ENCODE assay signal across 12 mouse cellular contexts in the genomic region with DNA sequence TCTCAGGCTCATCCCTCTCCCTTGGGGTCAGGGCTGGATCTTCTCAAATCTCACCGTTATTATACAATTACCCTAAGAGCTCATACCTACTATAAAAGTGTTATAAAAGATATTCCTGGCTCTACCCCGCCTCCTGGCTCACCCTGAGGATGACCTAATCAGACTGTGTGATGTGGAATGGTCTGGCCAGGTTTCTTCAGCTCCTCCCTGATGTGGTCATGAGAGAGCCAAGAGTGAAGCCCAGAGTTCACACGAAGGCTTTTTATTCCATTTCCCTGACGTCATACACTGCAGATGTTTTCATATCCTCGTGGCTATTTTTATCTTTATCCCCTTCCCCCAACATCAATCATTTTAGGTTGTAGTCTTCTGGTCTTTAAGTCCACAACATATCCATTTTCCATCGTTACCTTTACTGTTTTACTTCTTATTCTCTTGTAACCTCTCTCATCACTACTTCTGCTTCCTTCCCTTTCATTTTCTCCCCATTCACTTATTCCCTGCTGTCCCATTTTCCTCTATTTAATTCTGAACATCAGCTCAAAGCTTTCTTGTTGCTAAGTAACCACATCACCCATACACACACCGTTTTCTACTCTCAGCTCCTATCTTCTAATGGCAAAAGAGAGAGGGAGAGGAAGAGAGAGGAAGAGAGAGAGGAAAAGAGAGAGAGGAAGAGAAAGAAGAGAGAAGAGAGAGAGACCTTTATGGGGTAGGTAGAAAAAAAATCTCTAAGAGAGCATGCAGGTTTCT. TPM values are rescaled to one million over a fixed set of nuclear protein-coding genes. Genes with fewer than 3 reads are reported as not detected.
DNase-seq lines count a peak whose midpoint lies in the region; TF ChIP-seq lines count a peak whose summit lies in the region.
"Had no signal": no experiment of that assay in that cellular context is flagged by ENCODE, and none has a peak within 500 bp of the region (broad histone marks: within the 10 kb centered on the region; RNA-seq: fewer than 3 reads in every experiment).

No protein-coding gene starts in this region.

- intact Hi-C loops in gastrocnemius, adult 2 months (cut with DNase I) = loop anchor here (5.0 kb wide), 1 partner anchor 78 kb away; no protein-coding TSS in a partner anchor
- intact Hi-C loops in heart, postnatal 25 days (cut with DNase I) = no loop called here

- no peak overlapping the region for H3K4me3 ChIP-seq in gastrocnemius, adult 2 months
- H3K4me3 ChIP-seq: erythroblast, embryonic 14.5 days; left cerebral cortex, adult 2 months; midbrain, embryonic 12.5 days had no signal

- TF ChIP-seq CTCF in gastrocnemius, adult 2 months (IDR thresholded peaks at IDR 0.05) = no peak

- H3K27ac ChIP-seq in gastrocnemius, adult 2 months = peak overlapping the region; percentile 76
- H3K27ac ChIP-seq: left cerebral cortex, adult 2 months; midbrain, embryonic 12.5 days had no signal

- peak; percentile 66 for DNase-seq in gastrocnemius, adult 2 months
- DNase-seq in gastrocnemius, postnatal 10 days = no peak
- peak; percentile 6 for DNase-seq in urinary bladder, postnatal 25 days (ENCODE audit: low spot score)
- DNase-seq in urinary bladder, adult 2 months (ENCODE audit: low spot score) = no peak
- DNase-seq in heart, postnatal 25 days (ENCODE audit: low spot score) = peak; percentile 46
- DNase-seq in left cerebral cortex, adult 9 months (ENCODE audit: low spot score in 2 of 2) = no peak
- no peak for DNase-seq in right cerebral cortex, postnatal 14 days
- DNase-seq in embryo, embryonic 9.5 days (ENCODE audit: extremely low spot score) = no peak
- DNase-seq: cerebellum, adult 9-10 months had no signal

RNA-seq across cellular contexts. Expression of gene Cep85l, which starts 49.1 kb away (rescaled TPM):
- 10 to 100 TPM; 45.6 to 62.4 TPM for total RNA-seq in gastrocnemius, adult 2 months (2021)
- 10 to 100 TPM; 31.6 to 32.5 TPM for total RNA-seq in gastrocnemius, postnatal 10 days (2021)
- 7.4 and 9.0 TPM in 2 replicates for polyA plus RNA-seq in urinary bladder, adult 2 months (2012; rRNA removed)
- 10 to 100 TPM; 14.5 to 16.1 TPM for total RNA-seq in heart, postnatal 25 days (2021)

Comparison
In these comparisons a context has a peak if more than half of its experiments do, and no peak if none do; other contexts are left out.
1. DNase-seq: peak in gastrocnemius, adult 2 months (single experiment), urinary bladder, postnatal 25 days (single experiment) and heart, postnatal 25 days (single experiment); none in gastrocnemius, postnatal 10 days (single experiment), urinary bladder, adult 2 months (single experiment), left cerebral cortex, adult 9 months (0 of 2), right cerebral cortex, postnatal 14 days (single experiment) and embryo, embryonic 9.5 days (single experiment).